Mouse (Mus musculus) spleen, embryonic (tissue): Measurements from ENCODE around the gene Selenoo.

Experiments
- CTCF ChIA-PET: fragments of 350-600 bp; sonication (Branson Sonifier 250); formaldehyde crosslinking; loops from one replicate; lab custom pipeline; 2022; lab: Charles Lee

Gene Selenoo

GRCm38 (mm10) chr15:89075478-89076147 is 13.3 kb upstream of the Selenoo start:
- CTCF ChIA-PET = interaction anchor here (1.0 kb wide), 1 partner anchor 136 kb away, joined by 6 read pairs; the partner anchor contains the start of gene Ppp6r2

- CTCF ChIA-PET = interaction anchor here (1.0 kb wide), 1 partner anchor 135 kb away, joined by 6 read pairs; the partner anchor contains the start of gene Ppp6r2
Observed at GRCm38 (mm10) chr15:89076156-89076731, 12.6 kb upstream of the Selenoo start.

GRCm38 (mm10) chr15:89078208-89078836 is 10.6 kb upstream of the Selenoo start:
- CTCF ChIA-PET = interaction anchor here (0.5 kb wide), 1 partner anchor 133 kb away, joined by 10 read pairs; the partner anchor contains the start of gene Ppp6r2

GRCm38 (mm10) chr15:89083906-89084305 is 5.0 kb upstream of the Selenoo start:
- CTCF ChIA-PET = no interaction called here

GRCm38 (mm10) chr15:89084826-89085225 is 4.1 kb upstream of the Selenoo start:
- CTCF ChIA-PET = no interaction called here

GRCm38 (mm10) chr15:89089248-89090051 is 566 bp downstream of the Selenoo start:
- CTCF ChIA-PET = no interaction called here

- CTCF ChIA-PET = no interaction called here
Observed at GRCm38 (mm10) chr15:89090662-89091061, 1.8 kb downstream of the Selenoo start.

GRCm38 (mm10) chr15:89092181-89092580 is 3.3 kb downstream of the Selenoo start:
- CTCF ChIA-PET = interaction anchor here (0.6 kb wide), 1 partner anchor 308 kb away, joined by 15 read pairs; no protein-coding TSS in a partner anchor

- CTCF ChIA-PET = interaction anchor here (0.5 kb wide), 1 partner anchor 107 kb away, joined by 5 read pairs; no protein-coding TSS in a partner anchor
Observed at GRCm38 (mm10) chr15:89097450-89097849, 8.6 kb downstream of the Selenoo start.

GRCm38 (mm10) chr15:89098616-89099015 is 9.7 kb downstream of the Selenoo start:
- CTCF ChIA-PET = no interaction called here

GRCm38 (mm10) chr15:89100823-89101222 is 11.9 kb downstream of the Selenoo start:
- CTCF ChIA-PET = no interaction called here

- CTCF ChIA-PET = no interaction called here
Observed at GRCm38 (mm10) chr15:89102646-89103045, 13.8 kb downstream of the Selenoo start.

- CTCF ChIA-PET = no interaction called here
Observed at GRCm38 (mm10) chr15:89103921-89104320, 15.0 kb downstream of the Selenoo start.

GRCm38 (mm10) chr15:89104425-89104824 is 15.5 kb downstream of the Selenoo start:
- CTCF ChIA-PET = no interaction called here

GRCm38 (mm10) chr15:89106073-89106472 is 17.2 kb downstream of the Selenoo start:
- CTCF ChIA-PET = no interaction called here

- CTCF ChIA-PET = no interaction called here
Observed at GRCm38 (mm10) chr15:89106976-89107375, 18.1 kb downstream of the Selenoo start.

GRCm38 (mm10) chr15:89110147-89110546 is 21.3 kb downstream of the Selenoo start:
- CTCF ChIA-PET = no interaction called here

GRCm38 (mm10) chr15:89118007-89118406 is 29.1 kb downstream of the Selenoo start:
- CTCF ChIA-PET = no interaction called here

GRCm38 (mm10) chr15:89122649-89123366 is 33.9 kb downstream of the Selenoo start, which contains the start of gene Tubgcp6:
Tubgcp6 (minus strand) TSS chr15:89123112.
- CTCF ChIA-PET = no interaction called here

GRCm38 (mm10) chr15:89123595-89123994 is 34.7 kb downstream of the Selenoo start:
- CTCF ChIA-PET = interaction anchor here (0.7 to 1.2 kb wide), 2 partner anchors 33 to 44 kb away, joined by 4 read pairs; no protein-coding TSS in a partner anchor

GRCm38 (mm10) chr15:89124312-89124711 is 35.4 kb downstream of the Selenoo start:
- CTCF ChIA-PET = interaction anchor here (1.2 kb wide), 1 partner anchor 33 kb away, joined by 4 read pairs; no protein-coding TSS in a partner anchor
